Mouse (Mus musculus) G1E (cell line): Measurements from ENCODE around the gene Angpt4. TPM values are rescaled to one million over a fixed set of nuclear protein-coding genes. Genes with fewer than 3 reads are reported as not detected.
A peak's percentile ranks its signal among the peaks of the same experiment; 100 is the strongest.

Experiments used
- ATAC-seq: 2 replicates; pipeline ENCODE4 v1.8.0; 2016; ENCODE audit warnings: mild to moderate bottlenecking; ENCODE audit not compliant: insufficient number of reproducible peaks, poor library complexity, low FRiP score, severe bottlenecking; ENCODE audit errors: extremely low read depth
- DNase-seq: peaks from one replicate; pipeline ENCODE4 v3.0.0; 2012; ENCODE audit warnings: low spot score
- H3K27me3 ChIP-seq: 2 replicates; pipeline ENCODE4 v1.6.1; 2012; ENCODE audit warnings: mild to moderate bottlenecking, low read length, inconsistent platforms; ENCODE audit not compliant: insufficient read depth
- H3K36me3 ChIP-seq: replicated peaks from 2 replicates; pipeline ENCODE3; 2012; ENCODE audit warnings: mild to moderate bottlenecking, inconsistent platforms
- H3K4me1 ChIP-seq: 2 replicates; pipeline ENCODE4 v1.6.1; 2012; ENCODE audit warnings: low read depth, low read length, inconsistent platforms, mixed read lengths; ENCODE audit not compliant: insufficient read depth
- H3K4me3 ChIP-seq: 2 replicates; pipeline ENCODE4 v1.5.1; 2012; ENCODE audit warnings: low read depth, mild to moderate bottlenecking, inconsistent platforms, low read length, moderate library complexity, mixed read lengths
- H3K9me3 ChIP-seq: replicated peaks from 2 replicates; pipeline ENCODE4 v1.6.1; 2012; ENCODE audit warnings: inconsistent platforms
- CTCF ChIP-seq: IDR thresholded peaks from 2 replicates; pipeline ENCODE4 v1.5.1; 2012; ENCODE audit warnings: low read depth, low read length, inconsistent platforms, mixed read lengths
- GATA1 ChIP-seq: IDR thresholded peaks from 2 replicates; pipeline ENCODE4 v1.6.1; 2012; ENCODE audit warnings: borderline replicate concordance, low read length, inconsistent platforms, mixed read lengths
- GATA2 ChIP-seq: IDR thresholded peaks from 2 replicates; pipeline ENCODE4 v1.6.1; 2012; ENCODE audit warnings: low read depth, low read length, inconsistent platforms, borderline replicate concordance
- POLR2AphosphoS5 ChIP-seq: IDR thresholded peaks from 2 replicates; pipeline ENCODE4 v1.6.1; 2012; ENCODE audit warnings: low read depth, low read length, inconsistent platforms; ENCODE audit not compliant: insufficient replicate concordance
- TAL1 ChIP-seq: conservative IDR thresholded peaks from 2 replicates; pipeline ENCODE4 v1.6.1; 2012; ENCODE audit warnings: low read depth, low read length, inconsistent platforms, mixed read lengths
- polyA plus RNA-seq: library from polyadenylated mRNA; stranded (reverse); fragments of >175 nt; gene quantifications from 2 replicates; pipeline ENCODE4 v1.2.3, GENCODE M21; 2012
- total RNA-seq, 2 experiments: library from RNA; stranded (forward) in 1 of 2; stranded (reverse) in 1 of 2; fragments of 200-1000 nt in 1 of 2; fragments of >200 nt in 1 of 2; fragmentation: Nextera tagmentation in 1 of 2; gene quantifications; 2 replicates each; pipeline ENCODE4 v1.2.3; 2014 to 2017

The Angpt4 gene
- total and polyA plus RNA-seq, 3 experiments, result not detected

DNA sequence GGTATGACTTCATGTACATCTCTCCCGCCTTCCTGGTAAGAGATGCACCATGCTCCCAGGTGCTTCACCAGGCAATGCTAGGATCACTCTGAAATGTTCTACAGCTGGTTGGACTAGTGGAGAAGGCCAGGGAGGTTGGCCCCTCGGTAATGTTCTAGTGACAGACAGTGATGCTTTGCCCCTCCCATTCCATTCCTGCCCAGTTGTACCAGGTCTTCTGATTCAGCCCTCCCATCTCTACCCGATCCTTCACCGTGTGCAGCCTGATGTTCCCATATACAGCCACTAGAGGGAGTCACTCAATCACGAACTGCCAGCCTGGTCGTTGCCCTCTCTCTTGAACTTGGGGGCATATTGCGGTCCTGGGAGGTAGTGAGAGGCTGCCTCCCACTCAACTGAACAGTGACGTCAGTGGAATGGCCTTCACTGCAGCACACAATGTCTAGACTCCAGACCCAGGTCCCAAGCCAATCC lies 35.0 kb upstream of the Angpt4 start:
- Histone ChIP-seq H3K4me1 (peaks cover 4% of the 10 kb centered on the region; the same call in 1 of the 2 replicates), H3K27me3 (peaks cover 13% of the 10 kb centered on the region; the same call in 1 of the 2 replicates), H3K4me3 (no peak overlapping the region), H3K9me3 (no peaks in the 10 kb centered on the region), H3K36me3 (no peaks in the 10 kb centered on the region)
- ATAC-seq (peak; percentile 28; the same call in 1 of the 2 replicates), DNase-seq (peak; percentile 53)
- TF ChIP-seq POLR2AphosphoS5 (no peak), CTCF (peak; percentile 80)

DNA sequence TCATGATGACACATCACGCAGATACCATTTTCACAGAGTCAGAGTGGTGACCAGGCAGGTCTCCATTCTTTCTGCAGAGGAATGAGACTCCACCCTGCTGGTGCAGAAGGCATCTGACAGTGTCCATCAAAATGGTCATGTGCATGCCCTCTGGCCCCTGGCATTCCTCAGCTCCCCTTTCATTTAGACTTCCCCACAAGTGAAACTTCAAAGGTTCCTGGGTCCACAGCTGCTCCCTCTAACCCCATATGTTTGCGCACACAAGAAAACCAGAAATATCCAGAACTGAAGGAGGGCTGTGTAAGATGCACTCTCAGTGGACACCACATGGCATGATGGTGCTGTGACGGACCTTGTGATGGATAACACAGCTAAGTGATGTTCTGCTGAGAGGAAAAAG lies 32.4 kb upstream of the Angpt4 start:
- no peaks in the 10 kb centered on the region for H3K9me3 ChIP-seq
- peaks cover 4% of the 10 kb centered on the region; the same call in 1 of the 2 replicates for H3K4me1 ChIP-seq
- no peak overlapping the region for H3K4me3 ChIP-seq
- TF ChIP-seq POLR2AphosphoS5, result no peak
- no peak for TF ChIP-seq GATA1
- TF ChIP-seq CTCF, result no peak
- TF ChIP-seq GATA2, result no peak
- no peak for TF ChIP-seq TAL1
- H3K27me3 ChIP-seq, result peaks cover 6% of the 10 kb centered on the region; the same call in 1 of the 2 replicates
- H3K36me3 ChIP-seq, result no peaks in the 10 kb centered on the region
- ATAC-seq, result no peak
- DNase-seq, result no peak

DNA sequence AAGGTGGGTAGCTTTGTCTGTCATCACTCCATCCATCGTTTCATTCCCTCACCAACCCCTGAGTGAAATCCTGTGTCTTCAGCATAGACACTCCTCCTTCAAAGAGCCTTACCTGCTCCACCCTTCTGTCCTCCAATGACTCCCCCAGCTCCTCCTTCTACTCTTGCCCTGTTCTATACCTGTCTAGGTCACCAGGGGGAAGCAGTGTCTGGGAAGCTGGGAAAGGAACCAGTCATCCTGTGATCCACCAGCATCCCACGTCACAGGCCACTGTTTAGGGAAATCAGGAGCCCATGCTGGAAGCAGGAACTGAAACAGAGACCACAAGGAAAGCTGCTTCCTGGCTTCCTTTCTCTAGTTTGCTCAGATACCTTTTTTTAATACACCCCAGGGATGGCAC lies 31.2 kb upstream of the Angpt4 start:
- Histone ChIP-seq H3K4me1 (peaks cover 4% of the 10 kb centered on the region; the same call in 1 of the 2 replicates), H3K4me3 (no peak overlapping the region), H3K9me3 (no peaks in the 10 kb centered on the region), H3K27me3 (peaks cover 6% of the 10 kb centered on the region; the same call in 1 of the 2 replicates), H3K36me3 (no peaks in the 10 kb centered on the region)
- DNase-seq (no peak), ATAC-seq (no peak)
- no peak for TF ChIP-seq GATA2
- TF ChIP-seq CTCF, result no peak
- no peak for TF ChIP-seq POLR2AphosphoS5
- TF ChIP-seq GATA1, result no peak
- TF ChIP-seq TAL1, result no peak

DNA sequence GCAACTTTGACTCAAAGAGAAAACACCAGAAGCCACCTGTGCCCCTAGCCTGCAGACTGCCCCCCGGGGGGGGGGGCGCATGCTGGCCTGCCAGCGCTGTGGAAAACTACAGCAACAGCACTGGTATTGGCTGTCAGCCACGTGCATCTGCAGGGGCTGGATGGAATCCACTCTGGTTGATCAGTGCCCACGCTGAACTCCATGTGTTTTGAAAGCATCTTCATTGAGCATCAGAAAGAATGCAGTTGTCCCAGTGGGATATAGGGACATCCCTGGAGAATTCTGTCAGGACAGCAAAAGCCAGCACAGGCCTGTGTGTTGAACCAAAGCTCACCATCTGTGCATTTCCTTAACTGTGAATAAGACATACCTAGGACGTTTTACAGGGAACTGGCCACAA lies 20.0 kb upstream of the Angpt4 start:
- H3K9me3 ChIP-seq, result no peaks in the 10 kb centered on the region
- DNase-seq (no peak), ATAC-seq (no peak)
- no peaks in the 10 kb centered on the region for H3K36me3 ChIP-seq
- H3K4me1 ChIP-seq, result no peaks in the 10 kb centered on the region
- H3K4me3 ChIP-seq, result no peak overlapping the region
- peaks cover 4% of the 10 kb centered on the region; the same call in 1 of the 2 replicates for H3K27me3 ChIP-seq
- TF ChIP-seq GATA2 (no peak), GATA1 (no peak), CTCF (no peak), TAL1 (no peak), POLR2AphosphoS5 (no peak)

DNA sequence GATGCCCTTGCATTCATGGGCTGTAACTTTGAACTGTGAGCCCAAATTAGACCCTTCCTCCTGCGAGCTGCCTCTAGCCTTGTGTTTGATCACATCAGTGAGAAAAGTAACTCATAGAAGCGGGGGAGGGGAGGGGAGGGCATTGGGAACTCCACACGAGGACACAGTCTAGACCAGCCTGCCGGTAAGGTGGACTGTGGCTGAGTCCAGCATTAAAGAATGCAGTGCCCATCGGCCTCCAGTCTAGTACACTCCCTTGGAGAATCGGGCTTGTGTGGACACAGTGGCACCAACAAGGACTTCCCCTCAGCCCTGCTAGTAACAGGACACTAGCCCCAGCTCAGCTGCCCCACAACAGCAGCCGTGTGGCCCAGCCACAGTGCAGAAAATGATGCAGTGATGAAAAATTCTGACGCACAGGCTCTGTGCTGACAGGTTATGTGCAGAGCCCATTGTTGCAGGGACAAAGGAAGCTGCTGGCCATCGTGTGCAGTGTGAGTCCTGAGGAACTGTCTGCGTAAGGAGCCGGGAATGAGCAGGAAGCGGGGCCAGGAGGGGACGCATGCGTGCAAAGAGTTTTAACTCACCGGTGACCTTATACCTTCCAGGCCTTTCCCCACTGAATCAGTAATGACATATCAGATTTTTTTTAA lies 17.8 kb upstream of the Angpt4 start:
- ATAC-seq (no peak), DNase-seq (no peak)
- H3K9me3 ChIP-seq, result no peaks in the 10 kb centered on the region
- no peak overlapping the region for H3K4me3 ChIP-seq
- H3K27me3 ChIP-seq, result peaks cover 2% of the 10 kb centered on the region; the same call in 1 of the 2 replicates
- no peaks in the 10 kb centered on the region for H3K4me1 ChIP-seq
- TF ChIP-seq POLR2AphosphoS5 (no peak), CTCF (no peak), TAL1 (no peak), GATA1 (no peak), GATA2 (no peak)
- H3K36me3 ChIP-seq, result no peaks in the 10 kb centered on the region

DNA sequence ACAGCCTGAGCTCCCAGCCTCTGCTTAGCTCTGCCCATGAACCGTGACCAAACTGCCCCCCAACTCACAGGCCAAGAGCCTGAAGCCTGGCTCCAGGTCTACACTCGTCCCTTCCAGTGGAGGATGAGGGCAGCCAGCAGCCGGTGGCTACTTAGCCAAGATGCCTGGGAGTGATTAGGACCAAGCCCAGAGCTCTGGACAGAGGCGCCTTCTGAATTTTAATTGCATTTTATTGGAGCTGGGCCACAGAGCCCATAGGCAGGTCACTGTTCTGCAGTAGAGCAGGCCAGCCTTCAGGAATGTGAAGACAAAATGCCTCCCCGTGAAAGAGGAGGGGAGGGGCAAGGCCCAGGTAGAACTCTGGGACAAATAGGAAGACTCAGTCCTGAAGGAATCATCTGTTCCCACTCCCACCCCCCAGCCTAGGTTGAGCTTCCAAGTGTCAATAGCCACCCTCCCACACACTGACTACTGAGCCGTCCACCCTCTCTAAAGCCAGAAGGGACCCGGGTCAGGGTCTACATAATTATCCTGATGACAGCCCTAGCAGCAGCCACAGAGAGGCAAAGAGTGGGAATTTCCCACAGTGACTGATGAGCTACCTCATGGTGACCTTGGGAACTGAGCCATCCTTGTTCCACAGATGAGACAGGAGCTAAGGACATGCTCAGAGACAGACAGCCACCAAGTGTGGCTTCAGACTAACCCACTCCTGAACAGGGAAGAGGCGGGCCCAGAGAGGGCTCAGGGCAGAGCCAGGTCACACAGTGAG lies 16.6 kb upstream of the Angpt4 start:
- Histone ChIP-seq H3K36me3 (no peaks in the 10 kb centered on the region), H3K4me3 (no peak overlapping the region), H3K27me3 (peaks cover 2% of the 10 kb centered on the region; the same call in 1 of the 2 replicates), H3K9me3 (no peaks in the 10 kb centered on the region), H3K4me1 (no peaks in the 10 kb centered on the region)
- no peak for ATAC-seq
- TF ChIP-seq POLR2AphosphoS5 (no peak), GATA1 (no peak), CTCF (no peak), GATA2 (no peak), TAL1 (no peak)
- no peak for DNase-seq
